9 mouse cellular contexts compared by ENCODE assay signal in genomic region chr1:137928522-137928921, GRCm38 (mm10).
DNase-seq lines count a peak whose midpoint lies in the region; ATAC-seq and TF ChIP-seq lines count a peak whose summit lies in the region.
"Had no signal": no experiment of that assay in that cellular context is flagged by ENCODE, and none has a peak within 500 bp of the region (broad histone marks: within the 10 kb centered on the region; RNA-seq: fewer than 3 reads in every experiment).

No protein-coding gene starts in this region.

- H3K27ac ChIP-seq in lung, postnatal 0 days (ENCODE audit: low read length): peak overlapping the region; percentile 38
- peak overlapping the region; percentile 85 for H3K27ac ChIP-seq in embryonic facial prominence, embryonic 13.5 days
- H3K27ac ChIP-seq in hindbrain, embryonic 10.5 days: peak overlapping the region; percentile 91
- H3K27ac ChIP-seq in limb, embryonic 13.5 days: peak overlapping the region; percentile 58; the same call in 1 of the 2 replicates
- peak overlapping the region; percentile 75 for H3K27ac ChIP-seq in testis, adult 2 months (ENCODE audit: control insufficient read depth, insufficient read depth, low read depth, low read length)

- H3K4me1 ChIP-seq in lung, postnatal 0 days (ENCODE audit: insufficient read depth, low read depth, low read length): peaks cover 4% of the 10 kb centered on the region; the same call in 1 of the 2 replicates
- H3K4me1 ChIP-seq in embryonic facial prominence, embryonic 13.5 days: peaks cover 33% of the 10 kb centered on the region
- H3K4me1 ChIP-seq in hindbrain, embryonic 10.5 days (replicated peaks): peaks cover 50% of the 10 kb centered on the region
- peaks cover 40% of the 10 kb centered on the region for H3K4me1 ChIP-seq in limb, embryonic 13.5 days
- H3K4me1 ChIP-seq in testis, adult 2 months (ENCODE audit: control insufficient read depth, insufficient read depth, low read length): peaks cover 6% of the 10 kb centered on the region

- WGBS in lung, postnatal 0 days: 29% methylated on average over 6 of the region's 6 CpGs
- WGBS in embryonic facial prominence, embryonic 13.5 days: 15% methylated on average over 6 of the region's 6 CpGs
- WGBS in hindbrain, embryonic 10.5 days: 14% methylated on average over 6 of the region's 6 CpGs
- WGBS in limb, embryonic 13.5 days: 25% methylated on average over 6 of the region's 6 CpGs

- no peak for TF ChIP-seq CTCF in lung, postnatal 0 days (IDR thresholded peaks at IDR 0.05)
- TF ChIP-seq CTCF in testis, adult 2 months (IDR thresholded peaks at IDR 0.05; ENCODE audit: control insufficient read depth, insufficient read depth, insufficient replicate concordance, low read depth, low read length): no peak

- no peaks in the 10 kb centered on the region for H3K27me3 ChIP-seq in lung, postnatal 0 days (replicated peaks; ENCODE audit: insufficient read depth, low read length)
- H3K27me3 ChIP-seq in embryonic facial prominence, embryonic 13.5 days: no peaks in the 10 kb centered on the region
- H3K27me3 ChIP-seq in hindbrain, embryonic 10.5 days (ENCODE audit: insufficient read depth, poor library complexity, severe bottlenecking): no peaks in the 10 kb centered on the region
- H3K27me3 ChIP-seq in limb, embryonic 13.5 days: no peaks in the 10 kb centered on the region
- H3K27me3 ChIP-seq in testis, adult 2 months (ENCODE audit: control insufficient read depth, insufficient read depth, low read length): no peaks in the 10 kb centered on the region

- H3K9ac ChIP-seq in lung, postnatal 0 days (replicated peaks; ENCODE audit: low read depth): no peak overlapping the region
- no peak overlapping the region for H3K9ac ChIP-seq in embryonic facial prominence, embryonic 13.5 days
- no peak overlapping the region for H3K9ac ChIP-seq in limb, embryonic 13.5 days

- H3K4me2 ChIP-seq in lung, postnatal 0 days (replicated peaks; ENCODE audit: low read depth, low read length): peak overlapping the region; percentile 37; the same call in 1 of the 2 replicates
- H3K4me2 ChIP-seq in embryonic facial prominence, embryonic 13.5 days: peak overlapping the region; percentile 52
- H3K4me2 ChIP-seq in limb, embryonic 13.5 days (replicated peaks): peak overlapping the region; percentile 48

- no peak for TF ChIP-seq EP300 in lung, postnatal 0 days (IDR thresholded peaks at IDR 0.05)

- no peak for TF ChIP-seq POLR2A in testis, adult 2 months (IDR thresholded peaks at IDR 0.05; ENCODE audit: control insufficient read depth, low read depth, low read length)

- H3K36me3 ChIP-seq in lung, postnatal 0 days (ENCODE audit: insufficient read depth, low read length): peaks cover 6% of the 10 kb centered on the region; the same call in 1 of the 2 replicates
- peaks cover 32% of the 10 kb centered on the region for H3K36me3 ChIP-seq in embryonic facial prominence, embryonic 13.5 days
- H3K36me3 ChIP-seq in hindbrain, embryonic 10.5 days: peaks cover 45% of the 10 kb centered on the region
- peaks cover 30% of the 10 kb centered on the region for H3K36me3 ChIP-seq in limb, embryonic 13.5 days
- no peaks in the 10 kb centered on the region for H3K36me3 ChIP-seq in testis, adult 2 months (ENCODE audit: control insufficient read depth, insufficient read depth, low read length)

- no peak overlapping the region for H3K4me3 ChIP-seq in lung, postnatal 0 days (ENCODE audit: low read depth, low read length)
- H3K4me3 ChIP-seq in embryonic facial prominence, embryonic 13.5 days: no peak overlapping the region
- peak overlapping the region; percentile 16; the same call in 1 of the 2 replicates for H3K4me3 ChIP-seq in hindbrain, embryonic 10.5 days
- H3K4me3 ChIP-seq in limb, embryonic 13.5 days: no peak overlapping the region
- H3K4me3 ChIP-seq in testis, adult 2 months (ENCODE audit: control insufficient read depth, low read depth, low read length): no peak overlapping the region
- H3K4me3 ChIP-seq: erythroblast, embryonic 14.5 days had no signal

- no peaks in the 10 kb centered on the region for H3K9me3 ChIP-seq in lung, postnatal 0 days (ENCODE audit: low read length)
- H3K9me3 ChIP-seq in embryonic facial prominence, embryonic 13.5 days: no peaks in the 10 kb centered on the region
- H3K9me3 ChIP-seq in hindbrain, embryonic 10.5 days: no peaks in the 10 kb centered on the region
- H3K9me3 ChIP-seq in limb, embryonic 13.5 days: no peaks in the 10 kb centered on the region

- ATAC-seq in lung, postnatal 0 days: 0 out of 2 replicates have a peak, but pooled peaks have one; percentile 7
- no peak for ATAC-seq in embryonic facial prominence, embryonic 13.5 days (ENCODE audit: insufficient number of reproducible peaks, insufficient read depth, low FRiP score, low TSS enrichment, low read depth)
- no peak for ATAC-seq in limb, embryonic 13.5 days (ENCODE audit: low FRiP score, low read depth)

- DNase-seq in lung, postnatal 0 days (ENCODE audit: low spot score): no peak
- no peak for DNase-seq in lung, adult 18-20 months
- DNase-seq in hindbrain, embryonic 10.5 days (ENCODE audit: low spot score): peak; percentile 83
- DNase-seq in frontal cortex, postnatal 25 days (ENCODE audit: low spot score in 2 of 2): no peak
- DNase-seq in right cerebral cortex, postnatal 4 days: no peak

Comparison
In these comparisons a context has a peak if more than half of its experiments do, and no peak if none do; other contexts are left out.
1. H3K27ac ChIP-seq: peak in every context shown above with its lines; median percentile 91 in hindbrain, embryonic 10.5 days; 85 in embryonic facial prominence, embryonic 13.5 days; 75 in testis, adult 2 months; 58 in limb, embryonic 13.5 days; 38 in lung, postnatal 0 days.